In genomic region chr13:21259171-21259631, GRCm38 (mm10) we compare ENCODE assay signal across 9 mouse cellular contexts. TPM values are rescaled to one million over a fixed set of nuclear protein-coding genes. Genes with fewer than 3 reads are reported as not detected.
DNase-seq lines count a peak whose midpoint lies in the region; ATAC-seq and TF ChIP-seq lines count a peak whose summit lies in the region.
"Had no signal": no experiment of that assay in that cellular context is flagged by ENCODE, and none has a peak within 500 bp of the region (broad histone marks: within the 10 kb centered on the region; RNA-seq: fewer than 3 reads in every experiment).

No protein-coding gene starts in this region.

- peak overlapping the region; percentile 42 for H3K4me3 ChIP-seq in lung, embryonic 14.5 days (ENCODE audit: low read depth, low read length)
- no peak overlapping the region for H3K4me3 ChIP-seq in lung, adult 2 months (replicated peaks; ENCODE audit: extremely low read depth, low read depth, low read length)
- peak overlapping the region; percentile 64 for H3K4me3 ChIP-seq in cortical plate, adult 2 months (ENCODE audit: insufficient read depth, low read length)
- H3K4me3 ChIP-seq in hindbrain, embryonic 13.5 days = peak overlapping the region; percentile 53
- peak overlapping the region; percentile 46 for H3K4me3 ChIP-seq in midbrain, embryonic 15.5 days

- no peaks in the 10 kb centered on the region; the same call in 1 of the 2 replicates for H3K27me3 ChIP-seq in lung, embryonic 14.5 days (ENCODE audit: insufficient read depth, low read length)
- H3K27me3 ChIP-seq in hindbrain, embryonic 13.5 days = peaks cover 41% of the 10 kb centered on the region
- H3K27me3 ChIP-seq in midbrain, embryonic 15.5 days (replicated peaks) = peaks cover 35% of the 10 kb centered on the region

- H3K4me1 ChIP-seq in lung, embryonic 14.5 days (ENCODE audit: insufficient read depth) = no peaks in the 10 kb centered on the region
- H3K4me1 ChIP-seq in lung, adult 2 months (ENCODE audit: control insufficient read depth, insufficient read depth, low read length) = no peaks in the 10 kb centered on the region; the same call in 1 of the 2 replicates
- no peaks in the 10 kb centered on the region for H3K4me1 ChIP-seq in cortical plate, adult 2 months (ENCODE audit: control insufficient read depth, insufficient read depth, low read length)
- peaks cover 16% of the 10 kb centered on the region for H3K4me1 ChIP-seq in hindbrain, embryonic 13.5 days (replicated peaks)
- H3K4me1 ChIP-seq in midbrain, embryonic 15.5 days = peaks cover 7% of the 10 kb centered on the region; the same call in 1 of the 2 replicates

- peak overlapping the region; percentile 70 for H3K4me2 ChIP-seq in lung, embryonic 14.5 days
- peak overlapping the region; percentile 64 for H3K4me2 ChIP-seq in hindbrain, embryonic 13.5 days
- H3K4me2 ChIP-seq in midbrain, embryonic 15.5 days = peak overlapping the region; percentile 55

- peak; percentile 52 for DNase-seq in lung, embryonic 14.5 days
- DNase-seq in lung, adult 2 months = no peak
- no peak for DNase-seq in adrenal gland, postnatal 25 days
- no peak for DNase-seq in spleen, postnatal 36 days (ENCODE audit: low spot score in 2 of 2)
- DNase-seq in gastrocnemius, adult 18-20 months (ENCODE audit: low spot score) = no peak

- H3K9ac ChIP-seq in lung, embryonic 14.5 days = peak overlapping the region; percentile 30; the same call in 1 of the 2 replicates
- peak overlapping the region; percentile 74 for H3K9ac ChIP-seq in hindbrain, embryonic 13.5 days
- H3K9ac ChIP-seq in midbrain, embryonic 15.5 days = peak overlapping the region; percentile 44

- ATAC-seq in lung, embryonic 14.5 days (ENCODE audit: insufficient read depth) = no peak
- ATAC-seq in hindbrain, embryonic 13.5 days (ENCODE audit: low FRiP score) = 0 out of 2 replicates have a peak, but pooled peaks have one; percentile 26
- ATAC-seq in midbrain, embryonic 15.5 days (replicated peaks) = peak; percentile 38

- TF ChIP-seq CTCF in lung, embryonic 14.5 days (IDR thresholded peaks at IDR 0.05; ENCODE audit: low read depth) = no peak
- no peak for TF ChIP-seq CTCF in lung, adult 2 months (IDR thresholded peaks at IDR 0.05; ENCODE audit: insufficient read depth, low read length)
- TF ChIP-seq CTCF in cortical plate, adult 2 months (IDR thresholded peaks at IDR 0.05; ENCODE audit: extremely low read depth, insufficient read depth, low read length) = no peak

- H3K36me3 ChIP-seq in lung, embryonic 14.5 days (ENCODE audit: insufficient read depth) = no peaks in the 10 kb centered on the region
- H3K36me3 ChIP-seq in hindbrain, embryonic 13.5 days = no peaks in the 10 kb centered on the region
- H3K36me3 ChIP-seq in midbrain, embryonic 15.5 days (replicated peaks) = no peaks in the 10 kb centered on the region

- H3K9me3 ChIP-seq in lung, embryonic 14.5 days (ENCODE audit: low read depth, low read length) = no peaks in the 10 kb centered on the region
- no peaks in the 10 kb centered on the region for H3K9me3 ChIP-seq in hindbrain, embryonic 13.5 days
- H3K9me3 ChIP-seq in midbrain, embryonic 15.5 days = no peaks in the 10 kb centered on the region

- WGBS in lung, embryonic 14.5 days = under 1% methylated on average over 15 of the region's 15 CpGs
- 2% methylated on average over 15 of the region's 15 CpGs for WGBS in lung, adult 2 months
- under 1% methylated on average over 15 of the region's 15 CpGs for WGBS in hindbrain, embryonic 13.5 days
- under 1% methylated on average over 15 of the region's 15 CpGs for WGBS in midbrain, embryonic 15.5 days

- H3K27ac ChIP-seq in lung, embryonic 14.5 days (ENCODE audit: low read depth) = no peak overlapping the region
- no peak overlapping the region for H3K27ac ChIP-seq in cortical plate, adult 2 months (ENCODE audit: insufficient read depth, low read length)
- peak overlapping the region; percentile 64 for H3K27ac ChIP-seq in hindbrain, embryonic 13.5 days
- H3K27ac ChIP-seq in midbrain, embryonic 15.5 days = peak overlapping the region; percentile 30; the same call in 1 of the 2 replicates

- no peak for TF ChIP-seq POLR2A in lung, adult 2 months (IDR thresholded peaks at IDR 0.05; ENCODE audit: borderline replicate concordance, extremely low read depth, low read depth, low read length)
- no peak for TF ChIP-seq POLR2A in cortical plate, adult 2 months (IDR thresholded peaks at IDR 0.05; ENCODE audit: extremely low read depth, insufficient read depth, low read length)

RNA-seq across cellular contexts. Expression of gene Gpx5, which starts 33.3 kb away (rescaled TPM):
- not detected in 2 replicates for polyA plus RNA-seq in lung, embryonic 14.5 days (2014; fragmentation: Nextera tagmentation; extraction: Ambion mirVana)
- polyA plus RNA-seq in lung, adult 2 months (2012; rRNA removed) = not detected in 2 replicates
- 0.10 TPM in 1 of 2 replicates, not detected in the other for polyA plus RNA-seq in cortical plate, adult 2 months (2012; rRNA removed)
- not detected in 2 replicates for polyA plus RNA-seq in hindbrain, embryonic 13.5 days (2015; fragmentation: Nextera tagmentation; extraction: Ambion mirVana)
- not detected in 2 replicates for polyA plus RNA-seq in midbrain, embryonic 15.5 days (2015; fragmentation: Nextera tagmentation; extraction: Ambion mirVana)
- not detected in 2 replicates for total RNA-seq in adrenal gland, postnatal 25 days (2021)
- total RNA-seq in gastrocnemius, adult 18-20 months (2021) = not detected
- total RNA-seq: common myeloid progenitor, adult 5-6 weeks had no signal

RNA-seq across cellular contexts. Expression of gene Gpx6, which starts 52.7 kb away (rescaled TPM):
- not detected in 2 replicates for polyA plus RNA-seq in lung, embryonic 14.5 days (2014; fragmentation: Nextera tagmentation; extraction: Ambion mirVana)
- polyA plus RNA-seq in lung, adult 2 months (2012; rRNA removed) = not detected in 2 replicates
- 1.6 TPM in 1 of 2 replicates, not detected in the other for polyA plus RNA-seq in cortical plate, adult 2 months (2012; rRNA removed)
- not detected in 2 replicates for polyA plus RNA-seq in hindbrain, embryonic 13.5 days (2015; fragmentation: Nextera tagmentation; extraction: Ambion mirVana)
- polyA plus RNA-seq in midbrain, embryonic 15.5 days (2015; fragmentation: Nextera tagmentation; extraction: Ambion mirVana) = not detected in 2 replicates
- not detected in 2 replicates for total RNA-seq in adrenal gland, postnatal 25 days (2021)
- total RNA-seq in gastrocnemius, adult 18-20 months (2021) = not detected
- total RNA-seq: common myeloid progenitor, adult 5-6 weeks had no signal

Comparison
In these comparisons a context has a peak if more than half of its experiments do, and no peak if none do; other contexts are left out.
1. H3K27ac ChIP-seq: peak in hindbrain, embryonic 13.5 days (single experiment) and midbrain, embryonic 15.5 days (single experiment); none in lung, embryonic 14.5 days (single experiment) and cortical plate, adult 2 months (single experiment).
2. Peak in every context shown above with its lines, with median percentiles within 50 percentile points of each other: H3K4me2 ChIP-seq and H3K9ac ChIP-seq.